Mouse (Mus musculus): ENCODE data around the gene Fbxw4. TPM values are rescaled to one million over a fixed set of nuclear protein-coding genes. Genes with fewer than 3 reads are reported as not detected.
A peak's percentile ranks its signal among the peaks of the same experiment; 100 is the strongest.

The Fbxw4 gene
- total and polyA plus RNA-seq, 3 experiments: 28.1 to 61.5 (median 31.2) TPM

DNA sequence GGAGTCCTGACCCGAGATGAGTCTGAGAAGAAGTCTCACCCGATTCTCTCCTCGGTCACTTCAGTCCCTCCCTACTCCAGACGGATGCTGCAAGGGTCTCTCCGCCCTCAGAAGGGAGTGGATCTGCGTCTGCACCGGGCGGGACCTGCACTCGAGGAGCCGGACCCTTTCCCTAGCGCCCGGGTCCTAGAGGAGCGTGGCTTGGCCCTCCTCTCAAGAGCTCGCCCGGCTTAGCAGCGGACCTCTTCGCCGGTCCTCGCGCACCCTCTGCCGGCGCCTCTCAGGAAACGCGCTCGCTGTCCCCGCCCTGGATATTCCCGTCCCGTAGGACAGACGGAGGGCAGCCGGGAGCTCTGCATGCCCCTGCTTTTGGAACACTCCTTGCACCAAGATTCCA is 115.2 kb downstream of the Fbxw4 start:
- H3K36me3 ChIP-seq (ENCODE audit: control insufficient read depth, insufficient read depth, low read length): no peaks in the 10 kb centered on the region

DNA sequence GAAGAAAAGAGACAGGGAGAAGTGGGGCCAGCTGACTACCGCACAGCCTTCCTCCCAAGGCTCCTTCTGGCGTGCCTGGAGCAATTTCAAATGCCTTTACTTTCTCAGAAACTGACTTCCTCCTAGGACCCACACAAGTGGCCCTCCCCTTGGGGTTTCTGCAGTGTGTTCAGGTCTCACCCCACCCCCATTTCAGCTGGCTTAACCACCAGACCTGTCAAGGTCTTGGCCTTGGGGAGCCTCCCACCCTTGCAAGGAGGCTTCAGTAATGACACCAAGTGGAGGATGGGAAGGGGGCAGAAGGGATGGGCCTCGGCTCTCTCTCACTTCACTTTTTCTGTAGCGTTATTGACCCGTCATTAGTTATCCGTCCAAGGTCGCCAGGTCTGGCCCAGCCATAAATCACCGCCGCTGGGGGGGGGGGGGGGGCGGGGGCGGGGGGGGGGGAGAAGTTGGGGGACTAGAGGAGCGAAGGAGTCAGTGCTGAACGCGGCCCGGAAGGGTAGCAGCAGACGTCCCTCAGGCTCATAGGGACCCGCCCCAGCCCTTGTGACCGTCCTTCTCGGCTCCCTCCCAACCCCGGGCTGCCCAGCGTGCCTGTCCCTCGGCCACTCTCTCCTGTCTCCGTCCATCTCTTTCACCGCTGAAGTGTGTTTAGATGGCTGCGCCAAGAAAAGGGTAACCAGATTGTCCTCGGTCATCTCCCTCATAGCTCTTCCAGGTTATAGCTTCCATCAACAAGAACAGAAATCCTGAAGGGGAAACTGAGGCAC is 115.8 kb downstream of the Fbxw4 start:
- H3K79me2 ChIP-seq (replicated peaks; ENCODE audit: control insufficient read depth, insufficient read depth, low read length): no peaks in the 10 kb centered on the region
- no peak overlapping the region for H3K27ac ChIP-seq
- peak overlapping the region; percentile 23; the same call in 1 of the 2 replicates for H3K9ac ChIP-seq (ENCODE audit: low read depth, low read length)
- H3K4me3 ChIP-seq: peak overlapping the region; percentile 40
- H3K36me3 ChIP-seq (ENCODE audit: control insufficient read depth, insufficient read depth, low read length): no peaks in the 10 kb centered on the region
- peaks cover 3% of the 10 kb centered on the region for H3K4me1 ChIP-seq (ENCODE audit: control insufficient read depth, insufficient read depth, low read length)
- intact Hi-C loops (cut with DNase I): loop anchor here (1.0 kb wide), 1 partner anchor 57 kb away; no protein-coding TSS in a partner anchor
- peaks cover 6% of the 10 kb centered on the region for H3K27me3 ChIP-seq (ENCODE audit: control insufficient read depth, insufficient read depth, low read length)
- DNase-seq: peak in 1 of 2 experiments; percentile 42
- no peak for TF ChIP-seq POLR2A (IDR thresholded peaks at IDR 0.05; ENCODE audit: insufficient read depth, low read depth, low read length)
- 0 out of 2 replicates have a peak, but pooled peaks have one; percentile 5 for TF ChIP-seq EP300 (IDR thresholded peaks at IDR 0.05; ENCODE audit: insufficient read depth, low read depth, low read length)
- WGBS: 5% methylated on average over 21 of the region's 26 CpGs

More for the DNA sequence above, 115.2 kb downstream of the Fbxw4 start:
- intact Hi-C loops (cut with DNase I): loop anchor here (1.0 to 5.0 kb wide), 4 partner anchors 58 to 368 kb away; no protein-coding TSS in a partner anchor
- H3K4me1 ChIP-seq (ENCODE audit: control insufficient read depth, insufficient read depth, low read length): peaks cover 3% of the 10 kb centered on the region
- WGBS: under 1% methylated on average over 30 of the region's 30 CpGs
- peaks cover 6% of the 10 kb centered on the region for H3K27me3 ChIP-seq (ENCODE audit: control insufficient read depth, insufficient read depth, low read length)
- H3K79me2 ChIP-seq (replicated peaks; ENCODE audit: control insufficient read depth, insufficient read depth, low read length): no peaks in the 10 kb centered on the region
- DNase-seq: peak; percentile 85 to 89
- H3K4me3 ChIP-seq: peak overlapping the region; percentile 40
- peak overlapping the region; percentile 41; the same call in 1 of the 2 replicates for H3K9ac ChIP-seq (ENCODE audit: low read depth, low read length)
- TF ChIP-seq POLR2A (IDR thresholded peaks at IDR 0.05; ENCODE audit: insufficient read depth, low read depth, low read length) (no peak), EP300 (IDR thresholded peaks at IDR 0.05; ENCODE audit: insufficient read depth, low read depth, low read length) (0 out of 2 replicates have a peak, but pooled peaks have one; percentile 28), CTCF (IDR thresholded peaks at IDR 0.05) (no peak; the same call in 1 of the 2 replicates)
- no peak overlapping the region for H3K27ac ChIP-seq

DNA sequence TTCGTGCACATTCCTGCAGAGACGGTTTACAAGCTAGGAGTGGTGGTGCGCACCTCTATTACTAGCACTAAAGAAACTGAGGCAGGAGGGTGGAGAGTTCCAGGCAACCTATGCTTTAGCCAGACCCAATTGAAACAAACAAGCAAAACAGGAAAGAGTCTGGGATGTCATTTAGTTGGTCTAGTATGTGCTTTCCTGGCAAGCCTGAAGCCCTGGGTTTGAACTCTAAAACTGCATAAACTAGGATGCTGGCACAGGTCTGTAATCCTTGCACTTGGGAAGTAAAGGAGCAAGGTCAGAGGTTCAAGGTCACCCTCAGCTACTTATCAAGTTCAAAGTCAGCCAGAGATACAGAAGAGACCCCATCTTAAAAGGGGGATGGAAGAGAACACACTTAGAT is 118.1 kb downstream of the Fbxw4 start:
- H3K4me1 ChIP-seq (ENCODE audit: control insufficient read depth, insufficient read depth, low read length): peaks cover 3% of the 10 kb centered on the region
- no peaks in the 10 kb centered on the region for H3K36me3 ChIP-seq (ENCODE audit: control insufficient read depth, insufficient read depth, low read length)
- H3K27me3 ChIP-seq (ENCODE audit: control insufficient read depth, insufficient read depth, low read length): peaks cover 6% of the 10 kb centered on the region
- DNase-seq: no peak
- H3K27ac ChIP-seq: no peak overlapping the region
- no peaks in the 10 kb centered on the region for H3K79me2 ChIP-seq (replicated peaks; ENCODE audit: control insufficient read depth, insufficient read depth, low read length)
- WGBS: 42% methylated on average over 3 of the region's 3 CpGs
- peak overlapping the region; percentile 27; the same call in 1 of the 2 replicates for H3K9ac ChIP-seq (ENCODE audit: low read depth, low read length)
- TF ChIP-seq CTCF (IDR thresholded peaks at IDR 0.05) (no peak), EP300 (IDR thresholded peaks at IDR 0.05; ENCODE audit: insufficient read depth, low read depth, low read length) (no peak), POLR2A (IDR thresholded peaks at IDR 0.05; ENCODE audit: insufficient read depth, low read depth, low read length) (no peak)
- no peak overlapping the region for H3K4me3 ChIP-seq
- intact Hi-C loops (cut with DNase I): no loop called here

DNA sequence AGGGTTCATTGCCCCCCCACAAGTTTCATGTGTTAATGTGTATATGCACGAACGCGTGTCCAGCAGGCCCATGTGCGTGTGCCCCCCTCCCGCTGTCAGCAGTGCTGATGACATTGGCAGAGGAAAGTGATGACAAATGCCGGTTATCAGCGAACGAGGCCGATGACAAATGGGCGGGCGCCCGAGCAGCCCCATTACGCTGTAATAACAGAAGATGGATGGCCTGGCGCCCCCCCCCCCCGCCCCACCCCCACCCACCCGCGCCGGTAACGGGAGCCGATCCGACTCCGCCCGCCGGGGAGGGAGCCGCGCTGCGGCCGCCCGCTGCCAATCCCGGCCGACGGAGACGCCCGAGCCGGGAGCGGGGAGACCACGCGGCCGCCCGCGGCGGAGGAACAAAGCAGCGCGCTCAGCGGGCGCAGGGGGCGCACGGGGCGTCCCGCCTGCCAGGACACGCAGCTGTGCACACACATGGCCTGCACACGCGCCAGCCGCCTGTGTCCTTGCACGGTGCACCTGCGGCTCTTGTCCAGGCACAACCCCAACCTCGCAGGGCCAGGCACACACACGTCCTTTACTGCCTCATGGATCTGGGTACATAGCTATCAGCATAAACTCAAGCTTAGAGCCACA is 118.6 kb downstream of the Fbxw4 start:
- Histone ChIP-seq H3K36me3 (ENCODE audit: control insufficient read depth, insufficient read depth, low read length) (no peaks in the 10 kb centered on the region), H3K9ac (ENCODE audit: low read depth, low read length) (peak overlapping the region; percentile 27), H3K27ac (no peak overlapping the region), H3K27me3 (ENCODE audit: control insufficient read depth, insufficient read depth, low read length) (peaks cover 6% of the 10 kb centered on the region), H3K4me3 (peak overlapping the region; percentile 36; the same call in 1 of the 2 replicates), H3K79me2 (replicated peaks; ENCODE audit: control insufficient read depth, insufficient read depth, low read length) (no peaks in the 10 kb centered on the region), H3K4me1 (ENCODE audit: control insufficient read depth, insufficient read depth, low read length) (peaks cover 3% of the 10 kb centered on the region)
- DNase-seq: peak; percentile 44 to 54
- intact Hi-C loops (cut with DNase I): no loop called here
- TF ChIP-seq CTCF (IDR thresholded peaks at IDR 0.05) (peak; percentile 15; the same call in 1 of the 2 replicates), POLR2A (IDR thresholded peaks at IDR 0.05; ENCODE audit: insufficient read depth, low read depth, low read length) (no peak), EP300 (IDR thresholded peaks at IDR 0.05; ENCODE audit: insufficient read depth, low read depth, low read length) (no peak)
- WGBS: 1% methylated on average over 58 of the region's 58 CpGs

DNA sequence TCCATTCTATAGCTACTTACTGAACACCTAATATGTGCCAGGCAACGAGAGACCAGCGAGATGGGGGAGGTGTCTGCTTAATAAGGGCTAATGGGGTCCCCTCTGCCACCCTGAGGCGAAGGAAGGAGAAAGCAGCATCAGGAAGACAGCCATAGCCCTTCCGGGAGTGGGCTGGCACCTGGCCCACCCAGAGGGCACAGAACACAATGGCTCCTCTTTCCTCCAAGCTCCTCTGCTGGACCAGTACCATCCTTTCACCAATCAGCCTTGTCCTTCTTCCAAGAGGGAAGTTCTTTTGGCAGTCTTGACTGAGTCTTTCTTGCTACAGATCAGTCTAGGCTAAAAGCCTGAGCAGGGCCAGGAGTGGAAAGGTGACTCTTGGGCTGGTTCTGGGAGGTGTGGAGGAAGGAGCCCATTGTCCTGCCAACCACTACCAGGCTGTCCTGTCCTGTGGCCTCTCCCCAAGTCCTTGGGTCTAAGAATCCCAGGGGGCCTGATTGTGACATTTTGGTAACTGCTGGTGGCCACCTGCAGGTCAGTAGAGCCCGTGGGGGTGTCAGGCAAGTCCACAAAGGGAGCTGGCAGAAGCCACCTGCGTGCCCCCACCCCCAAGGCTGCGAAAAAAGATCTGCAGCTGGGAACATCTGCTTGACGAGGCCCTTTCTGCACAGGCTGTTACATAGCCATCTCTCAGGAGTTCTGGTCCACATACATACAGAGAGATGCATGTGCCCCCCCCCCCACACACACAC is 119.3 kb downstream of the Fbxw4 start:
- Histone ChIP-seq H3K4me3 (no peak overlapping the region), H3K36me3 (ENCODE audit: control insufficient read depth, insufficient read depth, low read length) (no peaks in the 10 kb centered on the region), H3K27ac (no peak overlapping the region), H3K9ac (ENCODE audit: low read depth, low read length) (no peak overlapping the region), H3K27me3 (ENCODE audit: control insufficient read depth, insufficient read depth, low read length) (peaks cover 6% of the 10 kb centered on the region), H3K79me2 (replicated peaks; ENCODE audit: control insufficient read depth, insufficient read depth, low read length) (no peaks in the 10 kb centered on the region), H3K4me1 (ENCODE audit: control insufficient read depth, insufficient read depth, low read length) (peaks cover 3% of the 10 kb centered on the region)
- intact Hi-C loops (cut with DNase I): no loop called here
- TF ChIP-seq CTCF (IDR thresholded peaks at IDR 0.05) (no peak), EP300 (IDR thresholded peaks at IDR 0.05; ENCODE audit: insufficient read depth, low read depth, low read length) (no peak), POLR2A (IDR thresholded peaks at IDR 0.05; ENCODE audit: insufficient read depth, low read depth, low read length) (no peak)
- no peak for DNase-seq
- 37% methylated on average over 8 of the region's 8 CpGs for WGBS

Data from heart, adult 2 months (tissue).